Mouse (Mus musculus) layer of hippocampus, adult 2 months (tissue): ENCODE data around the gene Csrp1. TPM values are rescaled to one million over a fixed set of nuclear protein-coding genes. Genes with fewer than 3 reads are reported as not detected.

Experiments used
- DNase-seq, 2 experiments: peaks; one replicate each; pipeline ENCODE4 v3.0.0; 2022; ENCODE audit warnings: low spot score in 2 of 2
- H3K27ac ChIP-seq: fragments of 200-600 bp; 2 replicates; pipeline ENCODE4 v1.8.1; 2022
- H3K4me3 ChIP-seq: fragments of 200-600 bp; 2 replicates; pipeline ENCODE4 v1.8.1; 2022; ENCODE audit warnings: mild to moderate bottlenecking
- CTCF ChIP-seq: fragments of 200-600 bp; conservative IDR thresholded peaks from 2 replicates; pipeline ENCODE4 v1.8.1; 2022; ENCODE audit warnings: antibody characterized with exemption, mild to moderate bottlenecking, moderate library complexity
- total RNA-seq, 2 experiments: library from RNA; stranded (reverse); gene quantifications; 2 replicates each; pipeline ENCODE4 v1.2.3; 2021

Gene Csrp1
- total RNA-seq, 2 experiments from 2014 or later = 220 to 231 TPM

- H3K4me3 ChIP-seq = no peak overlapping the region; the same call in 1 of the 2 replicates
- no peak for TF ChIP-seq CTCF
- DNase-seq = peak in 1 of 2 experiments; percentile 25
- no peak overlapping the region for H3K27ac ChIP-seq
These were observed 73.7 kb downstream of the Csrp1 start for GRCm38 (mm10) chr1:135793370-135794215.

GRCm38 (mm10) chr1:135794216-135795134 lies 74.6 kb downstream of the Csrp1 start:
- Histone ChIP-seq H3K4me3 (no peak overlapping the region; the same call in 1 of the 2 replicates), H3K27ac (no peak overlapping the region)
- no peak for DNase-seq
- TF ChIP-seq CTCF = no peak

- TF ChIP-seq CTCF = no peak
- Histone ChIP-seq H3K27ac (no peak overlapping the region), H3K4me3 (no peak overlapping the region)
- no peak for DNase-seq
These were observed 78.6 kb downstream of the Csrp1 start for GRCm38 (mm10) chr1:135798492-135798891.

- no peak overlapping the region for H3K4me3 ChIP-seq
- DNase-seq = no peak
- TF ChIP-seq CTCF = no peak
- H3K27ac ChIP-seq = no peak overlapping the region
These were observed 79.3 kb downstream of the Csrp1 start for GRCm38 (mm10) chr1:135799109-135799627.

GRCm38 (mm10) chr1:135800192-135800950 lies 80.5 kb downstream of the Csrp1 start:
- DNase-seq = no peak
- H3K27ac ChIP-seq = no peak overlapping the region
- H3K4me3 ChIP-seq = no peak overlapping the region
- no peak for TF ChIP-seq CTCF

Other genes with a start within 250 kb of the Csrp1 start
- gene Nav1, start 112.8 kb upstream of the Csrp1 start, total RNA-seq = 10 to 100 TPM; 60.3 to 71.2 TPM
- gene Phlda3, start 46.1 kb downstream of the Csrp1 start, total RNA-seq = 10 to 100 TPM; 11.8 to 12.1 TPM
- gene Tnni1, start 59.4 kb downstream of the Csrp1 start, total RNA-seq = 1 to 10 TPM; 2.9 to 3.2 TPM
- 1 to 10 TPM in 1 of 2 experiments, under 1 TPM in 1; 0.97 to 1.3 TPM for gene Lad1, start 98.5 kb downstream of the Csrp1 start, total RNA-seq
- 1 to 10 TPM; 1.4 to 1.6 TPM for gene Tnnt2, start 116.3 kb downstream of the Csrp1 start, total RNA-seq
- not detected for gene Pkp1, start 199.1 kb downstream of the Csrp1 start, total RNA-seq